Mouse (Mus musculus): ENCODE measurements around the gene Pdlim5.

The Pdlim5 gene

DNA sequence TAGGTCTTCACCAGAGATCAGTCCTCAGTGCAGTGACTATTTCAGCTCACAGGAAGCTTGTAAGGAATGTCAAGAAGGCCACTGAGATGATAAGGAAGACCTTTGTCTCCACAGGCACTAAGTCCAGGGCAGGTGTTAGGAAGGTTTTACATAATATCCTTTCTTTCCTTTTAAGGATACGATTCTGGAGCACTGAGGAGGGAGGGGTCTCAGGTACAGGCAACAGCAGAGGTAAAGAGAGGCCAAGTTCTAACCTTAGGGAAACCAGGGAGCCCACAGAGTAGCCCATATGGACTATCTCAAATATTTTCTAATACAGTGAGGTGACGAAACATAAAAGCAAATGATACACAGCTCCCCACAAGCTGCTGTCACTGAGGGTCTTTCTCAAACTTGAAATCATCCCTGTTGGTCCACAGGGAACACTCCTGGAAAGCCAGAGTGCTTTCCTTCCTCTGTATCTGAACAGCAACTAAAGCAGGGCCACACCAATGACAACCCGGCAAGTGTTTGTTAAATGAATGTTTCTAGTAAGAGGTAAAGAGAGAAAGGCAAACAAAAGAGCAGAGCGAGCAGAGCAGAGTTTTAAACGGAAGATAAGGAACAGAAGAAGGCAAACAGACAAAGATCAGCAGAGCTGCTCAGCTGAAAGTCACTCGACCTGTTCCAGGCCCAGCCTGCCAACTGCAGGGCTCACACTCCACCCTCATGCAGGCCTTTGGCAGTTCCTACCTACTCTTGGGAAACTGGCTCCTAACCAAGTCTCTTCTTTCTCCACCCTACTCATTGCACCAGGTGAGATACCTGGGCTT is 55.9 kb downstream of the Pdlim5 start:
- no peak for DNase-seq (ENCODE audit: low read depth, low spot score)

DNA sequence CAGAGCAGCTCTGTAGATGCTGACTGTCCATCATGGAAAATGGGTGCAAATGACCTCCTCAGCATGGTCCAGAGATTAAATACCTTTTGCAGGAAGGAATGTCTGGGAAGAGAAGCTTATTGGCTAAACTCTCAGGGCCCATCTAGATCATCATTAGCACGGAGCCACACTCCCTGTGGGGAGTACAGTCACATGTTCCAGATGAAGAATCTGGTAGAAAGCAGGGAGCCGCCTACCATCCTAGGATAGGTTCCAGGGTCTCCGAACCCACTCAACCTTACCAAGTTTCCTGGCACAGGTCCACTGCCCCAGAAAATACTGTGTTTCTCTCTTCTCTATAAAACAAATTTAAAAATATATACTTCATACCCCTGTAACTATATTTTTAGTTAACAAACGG is 57.4 kb downstream of the Pdlim5 start:
- no peak for DNase-seq (ENCODE audit: low read depth, low spot score)

DNA sequence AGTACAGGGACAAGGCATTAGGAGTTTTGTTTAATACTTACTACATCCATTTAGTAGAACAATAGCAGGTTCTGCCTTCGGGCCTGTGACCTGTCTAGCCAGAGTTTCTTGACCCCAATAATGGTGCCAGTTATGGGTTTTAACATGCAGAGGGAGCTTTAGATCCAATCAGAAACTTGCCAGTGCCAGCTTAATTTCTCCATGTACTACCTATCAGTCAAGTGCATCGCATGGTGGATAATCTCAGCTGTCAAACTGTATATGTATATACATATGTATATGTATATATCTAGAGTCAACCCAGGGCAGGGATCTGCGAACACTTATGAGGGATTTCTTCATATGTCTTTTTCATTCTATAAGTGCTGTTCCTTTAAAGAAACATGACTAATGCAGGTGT is 61.0 kb downstream of the Pdlim5 start:
- DNase-seq (ENCODE audit: low read depth, low spot score) = no peak

- no peak for DNase-seq (ENCODE audit: low read depth, low spot score)
These were observed 62.0 kb downstream of the Pdlim5 start for GRCm38 (mm10) chr3:142333458-142333857.

DNA sequence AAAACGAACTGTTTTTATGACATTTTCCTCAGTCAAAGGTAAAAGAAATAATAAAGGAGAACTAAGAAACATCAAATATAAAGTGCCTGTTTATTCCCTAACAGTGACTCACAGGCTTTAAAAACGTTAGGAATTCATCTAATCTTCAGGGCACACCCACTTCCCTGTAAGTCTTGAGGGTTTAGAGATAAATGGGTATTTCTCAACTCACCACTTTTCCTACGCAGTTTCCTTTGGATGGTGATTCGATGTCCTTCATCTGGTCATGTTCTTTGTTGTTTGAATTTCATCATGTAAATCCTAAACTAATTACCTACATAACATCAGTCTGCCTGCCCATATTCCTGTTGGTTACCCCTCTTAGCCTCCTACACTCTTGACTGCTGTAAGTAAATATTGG is 62.8 kb downstream of the Pdlim5 start:
- DNase-seq (ENCODE audit: low read depth, low spot score) = no peak

DNA sequence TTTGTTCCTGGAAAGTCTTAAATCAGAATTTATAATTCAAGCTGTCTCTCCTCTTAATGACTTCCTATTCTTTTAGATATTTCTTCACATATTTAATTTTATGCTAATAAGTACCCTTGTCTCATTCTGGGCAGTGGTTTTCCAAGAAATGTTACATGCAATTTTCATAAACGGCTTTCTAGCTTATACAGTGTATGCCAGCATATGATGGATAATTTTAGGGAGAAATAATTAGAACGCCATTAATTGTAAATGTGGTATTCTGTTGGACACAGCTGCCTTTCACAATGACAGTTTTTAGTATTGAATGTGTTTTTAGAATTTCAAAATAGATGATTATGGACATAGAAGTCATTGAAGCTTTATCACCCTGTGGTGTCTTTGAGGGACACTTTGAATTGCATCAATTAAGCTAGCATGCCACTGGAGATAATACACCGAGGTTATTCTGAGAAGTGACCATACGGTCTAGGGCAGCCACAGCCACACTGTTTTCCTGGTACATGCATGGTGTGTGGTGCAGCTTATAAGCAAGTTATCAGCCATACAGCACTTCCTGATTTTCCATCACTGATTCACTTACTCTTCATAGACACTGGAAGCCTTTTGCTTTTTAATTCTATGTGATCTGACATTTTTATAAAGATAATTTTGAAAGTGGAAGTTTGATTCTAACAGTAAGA is 63.5 kb downstream of the Pdlim5 start:
- DNase-seq (ENCODE audit: low read depth, low spot score) = no peak

DNA sequence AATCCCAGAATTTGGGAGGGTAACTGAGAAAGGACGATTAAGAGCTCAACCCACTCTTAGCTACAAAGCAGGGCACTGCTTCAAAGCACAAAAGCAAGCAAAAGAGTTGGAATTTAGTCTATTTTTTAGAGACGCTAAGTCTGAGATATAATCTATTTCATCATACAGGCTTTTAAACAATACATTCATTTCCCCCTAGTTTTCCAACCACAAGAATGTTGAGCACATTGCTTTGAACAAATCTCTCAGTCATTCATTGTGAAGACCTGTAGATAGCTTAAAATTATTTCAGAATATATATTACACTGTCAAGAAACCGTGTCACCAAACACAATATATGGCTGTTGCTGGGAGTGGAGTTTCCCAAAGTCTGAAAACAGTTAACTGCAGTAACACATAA is 65.1 kb downstream of the Pdlim5 start:
- no peak for DNase-seq (ENCODE audit: low read depth, low spot score)

GRCm38 (mm10) chr3:142323592-142323991 is 71.9 kb downstream of the Pdlim5 start:
- DNase-seq (ENCODE audit: low read depth, low spot score) = no peak

GRCm38 (mm10) chr3:142321930-142322329 is 73.6 kb downstream of the Pdlim5 start:
- DNase-seq (ENCODE audit: low read depth, low spot score) = no peak

DNA sequence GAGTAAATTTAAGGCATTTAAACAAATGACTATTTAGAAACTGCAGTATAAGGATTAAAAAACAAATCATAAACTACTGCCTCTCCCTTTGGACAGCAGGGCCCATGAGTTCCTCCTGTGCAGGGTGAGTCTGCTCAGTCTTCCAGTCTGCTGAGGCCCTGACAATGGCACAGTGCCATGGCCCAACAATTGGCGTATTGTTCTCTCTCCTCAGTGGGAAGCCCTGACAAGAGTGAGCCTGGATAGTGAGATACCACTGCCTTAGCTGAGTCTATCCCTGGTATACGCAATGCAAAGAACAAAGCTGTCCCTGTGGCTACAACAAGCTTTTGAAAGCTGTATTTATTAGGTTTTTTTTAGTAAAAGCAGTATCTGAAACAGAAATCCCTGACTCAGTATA is 77.3 kb downstream of the Pdlim5 start:
- peak; percentile 42 for DNase-seq (ENCODE audit: low read depth, low spot score)

GRCm38 (mm10) chr3:142316138-142316740 is 79.3 kb downstream of the Pdlim5 start:
- no peak for DNase-seq (ENCODE audit: low read depth, low spot score)

DNA sequence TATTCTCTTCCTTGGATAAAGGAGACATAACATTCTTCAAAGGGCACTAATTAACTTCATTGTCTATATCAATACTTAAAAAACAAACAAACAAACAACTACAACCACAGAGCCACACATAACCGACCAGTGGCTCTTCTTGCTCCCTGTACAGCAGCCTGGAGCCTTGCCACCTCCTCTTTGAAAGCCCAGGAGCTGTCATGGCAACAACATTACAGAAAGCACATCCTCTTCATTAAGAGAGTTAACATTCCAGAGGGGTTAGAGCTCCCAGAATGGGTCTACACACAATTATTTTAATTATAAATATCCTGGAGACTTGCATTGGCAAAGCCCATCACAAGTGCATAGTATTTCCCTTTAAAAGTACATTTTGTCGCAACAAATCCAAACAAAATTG is 84.4 kb downstream of the Pdlim5 start:
- no peak for DNase-seq (ENCODE audit: low read depth, low spot score)

DNA sequence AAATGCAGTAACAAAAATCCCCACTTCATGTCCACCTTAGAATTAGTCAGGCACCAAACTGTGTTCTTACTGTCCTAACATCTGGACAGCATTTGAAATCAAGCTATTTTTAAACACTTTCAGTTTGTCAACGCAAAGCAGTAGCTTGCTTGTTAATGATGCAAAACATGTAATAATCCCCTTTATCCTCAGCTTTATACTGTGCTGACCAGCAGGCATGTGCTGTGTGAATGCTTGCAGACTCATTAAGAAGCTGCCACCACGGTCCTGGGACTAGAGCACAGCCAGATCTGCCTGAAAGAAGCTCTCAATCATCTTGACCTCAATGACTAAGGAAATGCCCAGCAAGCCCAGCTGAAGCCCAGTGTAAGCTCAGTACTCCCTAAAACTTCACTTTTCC is 85.0 kb downstream of the Pdlim5 start:
- DNase-seq (ENCODE audit: low read depth, low spot score) = peak; percentile 34

DNA sequence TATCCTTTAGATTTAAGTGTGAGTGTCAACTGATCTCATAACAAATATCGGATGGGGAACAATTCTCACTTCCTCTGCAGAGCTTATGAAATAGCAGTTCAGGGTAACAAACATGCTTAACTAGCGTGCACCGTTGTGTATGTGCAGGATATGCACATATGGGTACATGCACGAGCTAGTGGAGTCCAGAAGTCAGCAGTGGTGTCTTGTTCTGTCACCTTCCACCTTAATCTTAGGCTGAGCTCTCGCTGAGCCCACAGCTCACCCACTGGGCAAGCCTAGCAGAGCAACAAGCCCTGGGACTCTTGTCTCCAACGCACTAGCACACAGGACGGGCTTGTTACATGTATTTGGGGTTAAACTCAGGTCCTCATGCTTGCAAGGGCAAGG is 100.2 kb downstream of the Pdlim5 start:
- no peak for DNase-seq (ENCODE audit: low read depth, low spot score)

- no peak for DNase-seq (ENCODE audit: low read depth, low spot score)
These were observed 100.7 kb downstream of the Pdlim5 start for GRCm38 (mm10) chr3:142294616-142295286.

GRCm38 (mm10) chr3:142293561-142293960 is 101.9 kb downstream of the Pdlim5 start:
- no peak for DNase-seq (ENCODE audit: low read depth, low spot score)

GRCm38 (mm10) chr3:142282706-142283105 is 112.8 kb downstream of the Pdlim5 start:
- peak; percentile 24 for DNase-seq (ENCODE audit: low read depth, low spot score)

- DNase-seq (ENCODE audit: low read depth, low spot score) = no peak
These were observed 113.8 kb downstream of the Pdlim5 start for GRCm38 (mm10) chr3:142281656-142282055.

GRCm38 (mm10) chr3:142281093-142281445 is 114.4 kb downstream of the Pdlim5 start:
- no peak for DNase-seq (ENCODE audit: low read depth, low spot score)

DNA sequence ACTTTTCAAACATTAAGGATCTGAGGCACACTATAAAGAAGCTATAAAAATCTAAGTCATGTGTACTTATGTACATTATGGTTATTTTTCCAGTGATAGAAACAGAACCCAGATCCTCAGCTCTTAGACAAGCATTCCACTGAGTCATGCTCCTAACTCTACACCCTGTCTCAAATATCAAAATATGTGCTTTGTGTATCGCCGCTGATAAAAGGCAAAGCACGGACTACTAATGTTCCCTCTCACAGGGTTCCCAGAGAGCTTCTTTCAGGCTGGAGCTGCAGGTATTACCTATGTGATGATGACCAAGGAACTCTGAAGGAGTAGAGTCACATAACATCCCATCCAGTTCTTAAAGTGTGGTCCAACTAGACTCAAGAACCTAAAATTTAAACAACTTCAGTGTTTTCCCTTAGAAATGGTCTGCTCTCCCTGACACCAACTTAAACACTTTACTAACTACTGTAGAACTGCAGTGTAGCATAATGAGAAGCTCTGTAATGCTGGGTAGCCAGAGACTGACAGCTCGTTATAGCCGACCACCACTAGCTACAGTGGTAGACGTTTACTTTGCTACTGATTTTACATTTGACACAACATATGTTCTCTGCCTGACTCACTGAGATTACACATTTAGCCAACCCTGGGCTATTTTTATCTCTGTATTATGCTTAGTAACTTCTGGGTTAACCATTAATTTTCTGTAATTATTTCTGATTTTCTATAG is 115.0 kb downstream of the Pdlim5 start:
- DNase-seq (ENCODE audit: low read depth, low spot score) = no peak

DNA sequence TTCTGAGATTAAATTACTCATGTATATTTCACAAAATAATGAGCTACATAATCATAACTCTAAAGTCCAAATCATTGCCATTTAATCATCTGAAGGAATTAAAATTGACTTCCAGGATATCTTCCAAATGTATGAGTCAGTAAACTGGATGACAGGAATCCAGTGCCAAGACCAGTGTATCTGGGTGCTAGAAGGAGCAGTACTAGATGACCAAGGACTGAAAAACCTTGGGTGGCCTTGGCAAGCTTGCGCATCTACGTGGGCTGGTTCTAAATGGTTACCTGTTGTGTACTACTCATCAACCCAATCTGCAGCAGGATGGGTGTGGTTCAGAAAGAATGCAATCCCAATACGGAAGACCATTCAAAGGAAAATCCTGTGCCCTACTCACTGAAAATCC is 116.5 kb downstream of the Pdlim5 start:
- no peak for DNase-seq (ENCODE audit: low read depth, low spot score)

DNA sequence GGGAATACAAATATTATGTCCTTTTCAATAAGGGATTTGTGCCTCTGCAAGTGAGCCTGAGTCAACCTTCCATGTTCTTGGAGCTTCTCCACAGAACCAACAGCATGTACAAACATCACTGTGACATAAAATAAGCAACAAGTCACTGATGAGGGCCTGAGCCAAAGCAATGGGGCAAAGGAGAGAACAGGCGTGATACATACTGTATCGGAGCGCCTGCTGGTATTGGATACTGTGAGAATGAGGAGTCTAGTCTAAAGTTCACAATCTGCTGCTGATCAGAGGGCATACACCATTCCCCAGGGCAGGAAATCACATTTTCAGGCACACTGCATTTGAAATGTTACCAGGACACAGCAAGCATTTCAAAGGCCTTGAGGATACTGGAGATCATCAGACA is 119.0 kb downstream of the Pdlim5 start:
- no peak for DNase-seq (ENCODE audit: low read depth, low spot score)
